Mouse (Mus musculus): Measurements from ENCODE around the gene Mark4. TPM values are rescaled to one million over a fixed set of nuclear protein-coding genes. Genes with fewer than 3 reads are reported as not detected.
A peak's percentile ranks its signal among the peaks of the same experiment; 100 is the strongest.

Mark4 gene
- polyA plus RNA-seq, 1 experiment from 2014 or later, result 9.7 TPM

DNA sequence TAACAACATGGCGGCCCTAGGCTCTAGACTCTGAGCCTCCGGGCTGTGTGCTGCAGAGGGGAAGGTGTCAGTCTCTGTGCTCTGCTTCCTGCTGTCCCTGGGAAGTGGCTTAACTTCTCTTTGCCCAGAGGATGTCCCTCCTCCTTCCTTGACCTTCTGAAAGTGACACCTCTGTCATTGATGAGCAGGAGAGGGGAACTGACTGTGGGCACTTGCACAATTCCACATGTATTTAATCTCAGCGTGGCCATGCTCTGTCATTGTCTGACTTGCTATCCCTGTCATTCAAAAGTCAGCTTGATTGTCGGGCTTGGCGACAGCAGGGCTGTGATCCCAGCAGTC is 37.6 kb upstream of the Mark4 start:
- H3K4me3 ChIP-seq (ENCODE audit: low read depth, low read length), result no peak overlapping the region
- H3K36me3 ChIP-seq (ENCODE audit: control insufficient read depth, insufficient read depth, low read length), result no peaks in the 10 kb centered on the region
- no peaks in the 10 kb centered on the region for H3K4me1 ChIP-seq (ENCODE audit: control insufficient read depth, insufficient read depth, low read length)
- H3K4me2 ChIP-seq (replicated peaks; ENCODE audit: low read depth, low read length), result no peak overlapping the region
- no peak for ATAC-seq (ENCODE audit: insufficient number of reproducible peaks, insufficient read depth, low FRiP score, low read depth)
- H3K27me3 ChIP-seq (ENCODE audit: control insufficient read depth, insufficient read depth, low read length), result peaks cover 5% of the 10 kb centered on the region
- WGBS, result 59% methylated on average over 5 of the region's 5 CpGs
- H3K9ac ChIP-seq (replicated peaks; ENCODE audit: low read depth, low read length), result no peak overlapping the region
- H3K27ac ChIP-seq (ENCODE audit: low read length), result no peak overlapping the region
- no peaks in the 10 kb centered on the region for H3K9me3 ChIP-seq (ENCODE audit: control insufficient read depth, low read depth, low read length)

DNA sequence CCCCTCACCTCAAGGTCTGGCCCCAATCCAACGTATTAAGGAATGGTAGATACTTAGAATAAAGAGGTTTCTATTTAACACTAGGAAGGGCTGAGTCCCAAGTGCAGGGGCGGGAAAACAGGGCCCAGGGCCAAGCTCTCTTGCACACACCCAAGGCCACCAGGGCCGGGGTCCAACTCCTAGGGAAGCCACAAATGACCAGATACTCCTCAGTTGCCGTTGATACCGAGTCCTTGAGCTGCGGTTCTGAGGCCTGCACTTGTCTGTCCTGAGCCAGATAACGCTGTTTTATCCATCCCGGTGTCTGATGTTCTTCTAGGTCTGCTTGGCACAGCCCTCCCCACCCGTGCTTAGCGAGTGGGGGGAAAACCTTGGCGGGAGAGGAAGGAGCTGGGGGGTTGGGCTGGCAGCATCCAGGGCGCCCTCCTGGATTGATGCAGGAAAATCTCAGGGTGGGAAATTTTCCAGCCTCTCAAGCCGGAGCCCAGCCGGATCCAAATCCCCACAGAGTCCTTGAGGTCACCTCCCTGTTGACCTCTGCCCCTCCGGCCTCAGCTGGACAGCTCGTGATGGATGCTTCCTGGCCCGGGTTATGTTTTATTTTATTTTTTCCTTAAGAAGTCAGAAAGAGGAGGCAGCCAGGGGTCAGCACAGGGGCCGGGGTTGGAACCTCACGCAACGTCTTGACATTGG is 37.0 kb upstream of the Mark4 start:
- H3K4me2 ChIP-seq (replicated peaks; ENCODE audit: low read depth, low read length), result no peak overlapping the region
- WGBS, result 51% methylated on average over 20 of the region's 20 CpGs
- no peak overlapping the region for H3K4me3 ChIP-seq (ENCODE audit: low read depth, low read length)
- peaks cover 9% of the 10 kb centered on the region for H3K27me3 ChIP-seq (ENCODE audit: control insufficient read depth, insufficient read depth, low read length)
- no peaks in the 10 kb centered on the region for H3K4me1 ChIP-seq (ENCODE audit: control insufficient read depth, insufficient read depth, low read length)
- no peak overlapping the region for H3K9ac ChIP-seq (replicated peaks; ENCODE audit: low read depth, low read length)
- ATAC-seq (ENCODE audit: insufficient number of reproducible peaks, insufficient read depth, low FRiP score, low read depth), result no peak
- H3K9me3 ChIP-seq (ENCODE audit: control insufficient read depth, low read depth, low read length), result no peaks in the 10 kb centered on the region
- no peaks in the 10 kb centered on the region for H3K36me3 ChIP-seq (ENCODE audit: control insufficient read depth, insufficient read depth, low read length)
- H3K27ac ChIP-seq (ENCODE audit: low read length), result no peak overlapping the region

DNA sequence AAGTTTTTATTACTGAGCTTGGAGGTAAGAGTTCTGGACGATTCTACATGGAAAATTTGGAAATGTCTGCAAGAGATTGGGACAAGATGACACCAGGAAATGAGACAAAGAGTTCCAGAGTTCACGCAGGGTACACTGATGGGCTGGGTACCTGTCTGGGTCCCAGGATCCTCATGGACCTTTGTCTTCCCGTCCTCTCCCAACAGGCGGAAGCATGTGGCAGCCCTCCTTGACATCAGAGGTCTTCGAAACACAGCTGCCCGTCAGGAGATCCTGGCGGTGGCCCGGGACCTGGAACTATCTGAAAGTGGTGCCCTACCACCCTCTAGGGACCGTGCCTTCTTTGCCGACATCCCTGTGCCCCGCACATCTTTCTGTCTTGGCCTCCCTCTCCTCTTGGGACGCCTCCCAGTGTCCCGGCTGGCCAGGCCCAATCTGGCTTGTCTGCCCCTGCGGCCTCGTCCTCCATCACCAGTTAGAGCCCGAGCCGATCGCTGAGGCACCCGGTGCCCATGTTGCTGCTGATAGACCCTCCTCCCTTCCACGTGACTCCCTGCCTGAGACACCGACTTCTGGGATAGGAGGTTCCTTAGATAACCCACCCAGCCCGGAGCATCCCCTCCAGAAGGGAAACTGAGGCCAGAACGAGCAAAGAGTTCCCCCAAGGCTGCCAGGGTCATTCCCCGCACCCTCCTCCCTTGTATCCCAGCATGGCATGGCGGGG is 36.3 kb upstream of the Mark4 start:
- no peak overlapping the region for H3K9ac ChIP-seq (replicated peaks; ENCODE audit: low read depth, low read length)
- WGBS, result 84% methylated on average over 25 of the region's 25 CpGs
- H3K36me3 ChIP-seq (ENCODE audit: control insufficient read depth, insufficient read depth, low read length), result no peaks in the 10 kb centered on the region
- H3K4me2 ChIP-seq (replicated peaks; ENCODE audit: low read depth, low read length), result no peak overlapping the region
- no peaks in the 10 kb centered on the region for H3K4me1 ChIP-seq (ENCODE audit: control insufficient read depth, insufficient read depth, low read length)
- no peak overlapping the region for H3K27ac ChIP-seq (ENCODE audit: low read length)
- no peak overlapping the region for H3K4me3 ChIP-seq (ENCODE audit: low read depth, low read length)
- no peak for ATAC-seq (ENCODE audit: insufficient number of reproducible peaks, insufficient read depth, low FRiP score, low read depth)
- H3K9me3 ChIP-seq (ENCODE audit: control insufficient read depth, low read depth, low read length), result no peaks in the 10 kb centered on the region
- H3K27me3 ChIP-seq (ENCODE audit: control insufficient read depth, insufficient read depth, low read length), result peaks cover 11% of the 10 kb centered on the region

DNA sequence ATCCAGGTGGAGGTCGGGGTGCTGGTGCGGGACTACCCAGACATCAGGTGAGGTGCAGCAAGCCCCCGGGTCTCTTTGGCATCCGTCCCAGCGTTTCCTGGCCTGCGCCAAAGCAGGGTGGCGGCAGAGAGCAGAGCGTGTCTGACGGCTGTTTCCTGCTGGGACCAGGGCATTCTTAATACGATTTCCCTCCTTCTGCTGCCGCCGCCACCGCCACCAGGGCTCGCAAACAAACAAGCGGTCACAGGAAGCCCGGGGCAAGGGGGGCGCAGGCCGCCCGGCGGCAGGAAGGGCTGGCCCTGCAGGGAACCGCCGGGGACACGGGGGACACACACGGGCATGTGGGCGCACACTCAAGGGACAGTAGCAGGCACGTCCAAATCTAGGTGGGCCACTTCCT is 33.1 kb upstream of the Mark4 start:
- no peak overlapping the region for H3K9ac ChIP-seq (replicated peaks; ENCODE audit: low read depth, low read length)
- 0 out of 2 replicates have a peak, but pooled peaks have one; percentile 25 for ATAC-seq (ENCODE audit: insufficient number of reproducible peaks, insufficient read depth, low FRiP score, low read depth)
- H3K27me3 ChIP-seq (ENCODE audit: control insufficient read depth, insufficient read depth, low read length), result peaks cover 30% of the 10 kb centered on the region

DNA sequence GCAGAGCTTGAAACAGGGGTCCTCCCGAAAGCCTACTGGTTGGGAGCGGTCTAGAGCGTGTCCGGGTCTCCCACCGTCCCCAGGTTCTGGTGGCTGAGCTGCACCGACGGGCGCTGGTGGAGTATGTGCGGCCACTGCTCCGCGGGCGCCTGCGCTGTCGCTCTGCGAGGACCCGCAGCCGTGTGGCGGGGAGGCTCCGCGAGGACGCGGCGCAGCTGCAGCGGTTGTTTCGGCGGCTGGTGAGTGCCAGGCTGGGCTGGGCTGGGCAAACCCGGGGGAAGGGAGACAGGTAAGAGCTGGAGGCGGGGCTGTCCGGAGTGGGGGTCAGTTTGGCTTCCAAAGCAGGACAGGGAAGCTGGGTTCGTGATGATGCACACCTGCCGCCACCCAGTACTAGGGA is 30.9 kb upstream of the Mark4 start:
- 6% methylated on average over 31 of the region's 31 CpGs for WGBS
- no peaks in the 10 kb centered on the region for H3K9me3 ChIP-seq (ENCODE audit: control insufficient read depth, low read depth, low read length)
- H3K36me3 ChIP-seq (ENCODE audit: control insufficient read depth, insufficient read depth, low read length), result no peaks in the 10 kb centered on the region
- H3K9ac ChIP-seq (replicated peaks; ENCODE audit: low read depth, low read length), result 0 out of 2 replicates have a peak overlapping the region, but pooled peaks have one; percentile 10
- no peak overlapping the region for H3K27ac ChIP-seq (ENCODE audit: low read length)
- no peaks in the 10 kb centered on the region for H3K4me1 ChIP-seq (ENCODE audit: control insufficient read depth, insufficient read depth, low read length)
- peaks cover 30% of the 10 kb centered on the region for H3K27me3 ChIP-seq (ENCODE audit: control insufficient read depth, insufficient read depth, low read length)
- ATAC-seq (ENCODE audit: insufficient number of reproducible peaks, insufficient read depth, low FRiP score, low read depth), result no peak
- H3K4me3 ChIP-seq (ENCODE audit: low read depth, low read length), result peak overlapping the region; percentile 19; the same call in 1 of the 2 replicates
- H3K4me2 ChIP-seq (replicated peaks; ENCODE audit: low read depth, low read length), result 0 out of 2 replicates have a peak overlapping the region, but pooled peaks have one; percentile 23

More for the DNA sequence above, 33.1 kb upstream of the Mark4 start:
- WGBS, result 2% methylated on average over 26 of the region's 26 CpGs
- H3K36me3 ChIP-seq (ENCODE audit: control insufficient read depth, insufficient read depth, low read length), result no peaks in the 10 kb centered on the region
- H3K4me3 ChIP-seq (ENCODE audit: low read depth, low read length), result peak overlapping the region; percentile 15; the same call in 1 of the 2 replicates
- no peaks in the 10 kb centered on the region for H3K4me1 ChIP-seq (ENCODE audit: control insufficient read depth, insufficient read depth, low read length)
- H3K27ac ChIP-seq (ENCODE audit: low read length), result no peak overlapping the region
- no peaks in the 10 kb centered on the region for H3K9me3 ChIP-seq (ENCODE audit: control insufficient read depth, low read depth, low read length)
- peak overlapping the region; percentile 36 for H3K4me2 ChIP-seq (replicated peaks; ENCODE audit: low read depth, low read length)

DNA sequence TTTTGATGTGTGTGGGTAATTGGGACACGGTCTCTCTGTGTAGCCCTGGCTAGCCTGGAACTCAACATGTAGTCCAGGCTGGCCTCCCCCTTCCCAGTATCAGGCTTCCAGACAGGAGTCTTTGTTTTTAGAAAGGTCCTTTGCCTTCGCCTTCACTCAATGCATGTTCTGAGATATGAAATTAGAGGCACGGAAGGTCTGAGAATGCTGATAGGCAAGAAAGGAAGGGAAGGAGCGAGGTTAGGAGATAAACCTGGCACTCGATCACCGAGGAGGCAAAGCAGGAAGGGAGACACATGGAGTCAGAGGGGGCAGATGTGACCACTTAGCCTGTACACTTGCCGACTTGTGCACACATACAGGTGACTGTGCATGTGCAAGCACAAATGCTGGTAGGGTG is 27.9 kb upstream of the Mark4 start:
- no peaks in the 10 kb centered on the region for H3K36me3 ChIP-seq (ENCODE audit: control insufficient read depth, insufficient read depth, low read length)
- no peak overlapping the region for H3K9ac ChIP-seq (replicated peaks; ENCODE audit: low read depth, low read length)
- ATAC-seq (ENCODE audit: insufficient number of reproducible peaks, insufficient read depth, low FRiP score, low read depth), result no peak
- 86% methylated on average over 7 of the region's 7 CpGs for WGBS
- no peak overlapping the region for H3K4me3 ChIP-seq (ENCODE audit: low read depth, low read length)
- H3K4me1 ChIP-seq (ENCODE audit: control insufficient read depth, insufficient read depth, low read length), result no peaks in the 10 kb centered on the region
- H3K27ac ChIP-seq (ENCODE audit: low read length), result no peak overlapping the region
- H3K9me3 ChIP-seq (ENCODE audit: control insufficient read depth, low read depth, low read length), result no peaks in the 10 kb centered on the region
- H3K27me3 ChIP-seq (ENCODE audit: control insufficient read depth, insufficient read depth, low read length), result peaks cover 29% of the 10 kb centered on the region
- H3K4me2 ChIP-seq (replicated peaks; ENCODE audit: low read depth, low read length), result no peak overlapping the region

DNA sequence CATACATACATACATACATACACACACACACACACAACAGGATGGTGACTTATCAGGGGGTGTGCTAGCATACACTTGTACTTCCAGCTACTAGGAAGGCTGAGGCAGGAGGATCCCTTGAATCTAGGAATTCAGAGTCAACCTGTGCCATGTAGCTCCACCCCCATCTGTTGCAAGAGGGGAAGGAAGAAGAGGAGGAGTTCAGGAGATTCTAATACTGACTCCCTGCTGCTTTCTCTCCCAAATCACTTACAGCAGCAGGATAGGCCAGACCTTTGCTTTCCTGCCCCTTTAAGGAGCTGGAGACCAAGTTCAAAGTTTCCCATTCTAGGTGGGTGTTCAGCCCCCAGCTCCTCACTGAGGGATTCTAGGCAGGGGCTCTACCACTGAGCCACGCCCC is 26.9 kb upstream of the Mark4 start:
- Histone ChIP-seq H3K9me3 (ENCODE audit: control insufficient read depth, low read depth, low read length) (no peaks in the 10 kb centered on the region), H3K36me3 (ENCODE audit: control insufficient read depth, insufficient read depth, low read length) (no peaks in the 10 kb centered on the region), H3K27ac (ENCODE audit: low read length) (no peak overlapping the region), H3K9ac (replicated peaks; ENCODE audit: low read depth, low read length) (no peak overlapping the region), H3K27me3 (ENCODE audit: control insufficient read depth, insufficient read depth, low read length) (peaks cover 21% of the 10 kb centered on the region), H3K4me3 (ENCODE audit: low read depth, low read length) (no peak overlapping the region), H3K4me1 (ENCODE audit: control insufficient read depth, insufficient read depth, low read length) (no peaks in the 10 kb centered on the region), H3K4me2 (replicated peaks; ENCODE audit: low read depth, low read length) (no peak overlapping the region)
- no peak for ATAC-seq (ENCODE audit: insufficient number of reproducible peaks, insufficient read depth, low FRiP score, low read depth)
- 83% methylated on average over 1 of the region's 1 CpGs for WGBS

DNA sequence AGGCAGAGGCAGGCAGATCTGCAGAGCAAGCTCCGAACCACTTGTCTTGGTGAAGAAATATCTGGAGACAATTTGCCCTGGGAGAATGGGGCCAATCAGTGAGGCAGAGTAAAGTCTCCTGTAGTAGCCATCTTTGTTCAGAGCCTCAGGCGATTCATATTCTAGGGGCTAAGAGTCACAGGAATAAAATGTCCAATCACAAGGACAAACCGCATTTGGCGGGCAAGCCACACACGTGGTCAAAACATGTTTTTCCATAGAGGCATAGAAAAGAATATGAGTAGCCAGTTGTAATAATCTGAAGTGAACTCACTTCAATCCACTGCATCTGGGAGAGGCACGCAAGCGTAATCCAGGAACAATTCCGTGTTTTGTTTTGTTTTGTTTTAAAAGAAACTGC is 24.7 kb upstream of the Mark4 start:
- no peak for ATAC-seq (ENCODE audit: insufficient number of reproducible peaks, insufficient read depth, low FRiP score, low read depth)
- 0 out of 2 replicates have a peak, but pooled peaks cover 6% of the 10 kb centered on the region for H3K27me3 ChIP-seq (ENCODE audit: control insufficient read depth, insufficient read depth, low read length)
- H3K27ac ChIP-seq (ENCODE audit: low read length), result no peak overlapping the region
- no peaks in the 10 kb centered on the region for H3K9me3 ChIP-seq (ENCODE audit: control insufficient read depth, low read depth, low read length)
- no peak overlapping the region for H3K4me3 ChIP-seq (ENCODE audit: low read depth, low read length)
- 83% methylated on average over 8 of the region's 8 CpGs for WGBS
- H3K4me1 ChIP-seq (ENCODE audit: control insufficient read depth, insufficient read depth, low read length), result no peaks in the 10 kb centered on the region
- H3K9ac ChIP-seq (replicated peaks; ENCODE audit: low read depth, low read length), result no peak overlapping the region
- no peaks in the 10 kb centered on the region for H3K36me3 ChIP-seq (ENCODE audit: control insufficient read depth, insufficient read depth, low read length)
- no peak overlapping the region for H3K4me2 ChIP-seq (replicated peaks; ENCODE audit: low read depth, low read length)
